Mouse (Mus musculus) testis, adult 2 months (tissue): ENCODE measurements around the gene Olfr1351. TPM values are rescaled to one million over a fixed set of nuclear protein-coding genes. Genes with fewer than 3 reads are reported as not detected.
"Not testable (repeated sequence)": the region's sequence is repeated elsewhere in the genome, so short reads cannot be mapped to it uniquely, and the experiment has no call there.

ENCODE experiments used
- H3K27ac ChIP-seq: fragments of 200-500 bp; 2 replicates; pipeline ENCODE4 v1.5.1; 2012; ENCODE audit warnings: low read depth, low read length; ENCODE audit not compliant: control insufficient read depth, insufficient read depth
- H3K27me3 ChIP-seq: fragments of 200-500 bp; 2 replicates; pipeline ENCODE4 v1.6.1; 2012; ENCODE audit warnings: mild to moderate bottlenecking, low read length, moderate library complexity; ENCODE audit not compliant: control insufficient read depth, insufficient read depth
- H3K36me3 ChIP-seq: fragments of 200-500 bp; 2 replicates; pipeline ENCODE4 v1.6.1; 2012; ENCODE audit warnings: mild to moderate bottlenecking, low read length; ENCODE audit not compliant: control insufficient read depth, insufficient read depth
- H3K4me1 ChIP-seq: fragments of 200-500 bp; 2 replicates; pipeline ENCODE4 v1.6.1; 2012; ENCODE audit warnings: low read length; ENCODE audit not compliant: control insufficient read depth, insufficient read depth
- H3K4me3 ChIP-seq: fragments of 200-500 bp; 2 replicates; pipeline ENCODE4 v1.5.1; 2012; ENCODE audit warnings: low read depth, mild to moderate bottlenecking, low read length, moderate library complexity, mixed read lengths; ENCODE audit not compliant: control insufficient read depth
- CTCF ChIP-seq: fragments of 200-500 bp; IDR thresholded peaks from 2 replicates; pipeline ENCODE4 v1.5.1; 2012; ENCODE audit warnings: low read depth, mild to moderate bottlenecking, inconsistent platforms, low read length, moderate library complexity; ENCODE audit not compliant: control insufficient read depth, insufficient read depth, insufficient replicate concordance
- POLR2A ChIP-seq: fragments of 200-500 bp; IDR thresholded peaks from 2 replicates; pipeline ENCODE4 v1.6.1; 2012; ENCODE audit warnings: low read depth, mild to moderate bottlenecking, inconsistent platforms, low read length, moderate library complexity; ENCODE audit not compliant: control insufficient read depth
- polyA plus RNA-seq: library from polyadenylated mRNA; depleted of rRNA; stranded (reverse); fragments of >200 nt; gene quantifications from 2 replicates; pipeline ENCODE4 v1.2.3, GENCODE M21; 2012; rRNA removed

The Olfr1351 gene
- not detected in 2 replicates for polyA plus RNA-seq

DNA sequence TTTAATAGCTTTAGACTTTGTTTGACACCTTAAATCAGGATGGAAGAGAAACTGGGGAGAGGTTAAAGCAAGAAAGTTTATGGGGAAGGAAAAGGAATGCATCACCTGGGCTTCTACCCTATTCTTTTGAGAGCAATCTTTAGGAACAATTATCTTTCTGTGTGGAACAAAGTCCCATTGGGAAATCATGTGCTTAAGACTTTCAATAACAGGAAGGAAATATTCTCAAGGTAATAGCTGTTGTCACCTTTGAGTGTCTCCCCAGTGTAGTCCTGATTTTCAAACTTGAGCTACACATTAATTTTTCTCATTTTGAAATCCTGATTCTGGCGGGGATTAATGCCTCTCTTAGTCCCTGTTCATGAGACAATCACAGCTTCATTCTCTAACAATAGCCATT is at the start of gene Olfr1351:
TSS of gene Olfr1351 (plus strand) at position 301 of the 400 bp plus-strand sequence.
- no peaks in the 10 kb centered on the region for H3K36me3 ChIP-seq
- no peak within 1 kb of the TSS for H3K4me3 ChIP-seq
- no peak for TF ChIP-seq CTCF
- TF ChIP-seq POLR2A, result no peak
- no peaks in the 10 kb centered on the region for H3K27me3 ChIP-seq
- H3K4me1 ChIP-seq, result no peaks in the 10 kb centered on the region
- H3K27ac ChIP-seq, result no peak within 1 kb of the TSS

DNA sequence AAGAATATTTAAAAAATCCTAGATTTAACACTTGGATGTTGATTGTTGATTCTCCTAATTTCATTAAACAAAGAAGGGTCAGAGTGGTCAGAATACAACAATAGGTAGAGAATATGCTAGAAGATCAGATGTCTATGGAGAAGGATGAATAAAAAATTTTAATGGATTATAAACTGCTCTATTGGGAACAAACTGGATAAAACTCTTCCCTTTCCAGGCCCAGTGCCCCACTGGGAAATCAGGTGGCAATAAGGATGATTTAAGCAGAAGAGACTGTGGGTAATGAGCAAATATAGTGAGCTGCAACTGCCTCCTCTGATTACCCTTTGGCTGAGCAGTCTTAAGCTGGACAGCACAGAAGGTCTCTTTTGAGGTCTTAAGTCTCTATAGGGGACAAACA is 49.3 kb upstream of the Olfr1351 start, which contains the start of gene Olfr1353:
TSS of gene Olfr1353 (plus strand) at position 301 of the 400 bp plus-strand sequence.
- not testable (repeated sequence) for H3K36me3 ChIP-seq, H3K27me3 ChIP-seq, H3K4me1 ChIP-seq, H3K27ac ChIP-seq, H3K4me3 ChIP-seq

DNA sequence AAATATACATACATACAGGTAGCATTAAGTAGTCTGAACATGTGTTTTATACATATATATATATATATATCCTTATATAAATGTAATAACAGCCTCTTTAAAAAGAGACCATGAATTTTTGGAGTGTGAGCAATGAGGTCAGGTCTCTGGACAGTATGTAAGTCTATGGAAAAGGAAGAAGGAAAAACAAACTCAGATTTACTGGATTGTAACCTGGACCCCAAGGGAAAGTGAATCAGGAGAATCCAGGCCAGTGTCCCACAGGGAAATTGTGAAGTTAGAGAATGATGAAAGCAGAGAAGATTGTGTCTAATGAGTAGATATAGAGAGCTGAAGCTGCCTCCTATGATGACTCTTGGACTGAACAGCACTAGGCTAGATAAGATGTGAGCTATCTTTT is 31.5 kb upstream of the Olfr1351 start, which contains the start of gene Olfr1352:
TSS of gene Olfr1352 (plus strand) at position 301 of the 400 bp plus-strand sequence.
- TF ChIP-seq CTCF (no peak), POLR2A (no peak)
- Histone ChIP-seq H3K4me1 (no peaks in the 10 kb centered on the region), H3K36me3 (no peaks in the 10 kb centered on the region), H3K27ac (no peak within 1 kb of the TSS), H3K4me3 (no peak within 1 kb of the TSS), H3K27me3 (no peaks in the 10 kb centered on the region)

DNA sequence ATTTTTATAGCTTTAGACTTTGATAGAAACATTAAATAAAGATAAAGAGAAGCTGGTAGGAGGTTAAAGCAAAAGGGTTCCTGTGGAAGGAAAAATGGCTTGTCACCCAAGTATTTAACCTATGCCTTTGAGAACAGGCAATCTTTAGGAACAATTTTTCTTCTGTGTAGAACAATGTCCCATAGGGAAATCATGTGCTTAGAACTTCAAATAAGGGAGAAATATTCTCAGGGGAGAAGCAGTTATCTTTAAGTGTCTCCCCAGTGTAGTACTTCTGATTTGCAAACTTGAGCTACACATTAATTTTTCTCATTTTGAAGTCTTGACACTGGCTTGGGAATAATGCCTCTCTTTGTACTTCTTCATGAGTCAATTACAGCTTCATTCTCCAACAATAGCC is 16.2 kb downstream of the Olfr1351 start, which contains the start of gene Olfr57:
TSS of gene Olfr57 (plus strand) at position 301 of the 400 bp plus-strand sequence.
- Histone ChIP-seq H3K27me3 (no peaks in the 10 kb centered on the region), H3K4me1 (no peaks in the 10 kb centered on the region), H3K36me3 (no peaks in the 10 kb centered on the region), H3K27ac (no peak within 1 kb of the TSS), H3K4me3 (no peak within 1 kb of the TSS)
- TF ChIP-seq CTCF, result no peak
- no peak for TF ChIP-seq POLR2A

DNA sequence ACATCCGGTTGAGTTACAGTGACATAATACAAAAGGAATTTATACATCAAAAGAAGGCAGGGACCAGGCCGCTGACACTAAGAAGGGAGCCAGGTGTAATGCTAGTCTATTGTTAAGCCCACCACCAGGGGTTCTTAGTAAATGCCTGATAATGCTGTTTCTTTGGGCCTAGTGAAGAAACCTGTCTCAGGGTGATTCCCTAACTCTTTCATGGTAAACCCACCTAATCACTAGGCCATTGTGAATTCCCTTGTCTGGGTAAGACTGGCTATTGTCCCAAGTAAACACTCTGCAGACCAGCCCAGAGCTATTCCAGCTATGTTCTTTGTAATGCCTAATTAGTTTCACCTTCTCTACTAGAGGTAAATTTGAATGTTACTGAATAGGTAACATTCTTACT is 30.2 kb downstream of the Olfr1351 start:
- not testable (repeated sequence) for H3K4me3 ChIP-seq, H3K27me3 ChIP-seq, H3K4me1 ChIP-seq, H3K36me3 ChIP-seq, H3K27ac ChIP-seq

DNA sequence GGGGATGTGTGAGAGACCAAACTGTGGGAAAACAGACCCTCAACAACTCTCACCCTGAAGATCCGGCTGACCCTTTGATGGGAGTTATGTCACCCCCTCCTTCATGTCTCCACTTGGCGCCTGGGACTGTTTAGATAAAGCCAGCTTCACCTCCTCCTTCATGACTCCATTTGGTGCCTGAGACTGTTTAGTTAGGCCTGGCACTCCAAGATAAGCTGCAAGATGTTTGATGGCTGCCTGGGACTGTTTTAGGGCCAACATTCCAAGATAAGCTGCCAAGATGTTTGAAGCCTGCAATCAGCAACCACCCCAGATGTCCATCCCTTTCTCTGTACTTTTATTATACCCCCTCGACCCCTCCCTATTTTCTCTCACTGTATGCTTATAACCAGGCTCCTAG is 45.1 kb downstream of the Olfr1351 start:
- H3K4me3 ChIP-seq, H3K4me1 ChIP-seq, H3K27ac ChIP-seq, H3K27me3 ChIP-seq, H3K36me3 ChIP-seq: not testable (repeated sequence)

Other genes with a start within 250 kb of the Olfr1351 start
- gene Slc1a6, start 232.0 kb upstream of the Olfr1351 start, polyA plus RNA-seq, result 0.65 and 0.85 TPM in 2 replicates
- gene Olfr1356, start 160.3 kb upstream of the Olfr1351 start, polyA plus RNA-seq, result not detected in 2 replicates
- not detected in 2 replicates for gene Olfr1355, start 136.9 kb upstream of the Olfr1351 start, polyA plus RNA-seq
- gene Olfr1354, start 99.3 kb upstream of the Olfr1351 start, polyA plus RNA-seq, result not detected in 2 replicates
- gene Olfr8, start 61.8 kb upstream of the Olfr1351 start, polyA plus RNA-seq, result not detected in 2 replicates
- not detected in 2 replicates for gene Olfr1353, start 49.2 kb upstream of the Olfr1351 start, polyA plus RNA-seq
- gene Olfr1352, start 31.4 kb upstream of the Olfr1351 start, polyA plus RNA-seq, result not detected in 2 replicates
- 0.12 and 0.19 TPM in 2 replicates for gene Olfr57, start 16.3 kb downstream of the Olfr1351 start, polyA plus RNA-seq
- 0.64 and 0.86 TPM in 2 replicates for gene 2610008E11Rik, start 85.1 kb downstream of the Olfr1351 start, polyA plus RNA-seq
- not detected in 2 replicates for gene Vmn2r80, start 136.3 kb downstream of the Olfr1351 start, polyA plus RNA-seq
- not detected in 2 replicates for gene Vmn2r81, start 235.2 kb downstream of the Olfr1351 start, polyA plus RNA-seq